Mouse (Mus musculus) adrenal gland, postnatal 25 days (tissue): Measurements from ENCODE around the gene Cd28. TPM values are rescaled to one million over a fixed set of nuclear protein-coding genes. Genes with fewer than 3 reads are reported as not detected.

ENCODE experiments used
- DNase-seq: peaks from one replicate; pipeline ENCODE4 v3.0.0; 2021; ENCODE audit warnings: mixed read lengths
- total RNA-seq: library from RNA; stranded (reverse); gene quantifications from 2 replicates; pipeline ENCODE4 v1.2.3, GENCODE M21; 2021

Gene Cd28
- total RNA-seq, 1 experiment from 2014 or later, result 0.58 TPM

DNA sequence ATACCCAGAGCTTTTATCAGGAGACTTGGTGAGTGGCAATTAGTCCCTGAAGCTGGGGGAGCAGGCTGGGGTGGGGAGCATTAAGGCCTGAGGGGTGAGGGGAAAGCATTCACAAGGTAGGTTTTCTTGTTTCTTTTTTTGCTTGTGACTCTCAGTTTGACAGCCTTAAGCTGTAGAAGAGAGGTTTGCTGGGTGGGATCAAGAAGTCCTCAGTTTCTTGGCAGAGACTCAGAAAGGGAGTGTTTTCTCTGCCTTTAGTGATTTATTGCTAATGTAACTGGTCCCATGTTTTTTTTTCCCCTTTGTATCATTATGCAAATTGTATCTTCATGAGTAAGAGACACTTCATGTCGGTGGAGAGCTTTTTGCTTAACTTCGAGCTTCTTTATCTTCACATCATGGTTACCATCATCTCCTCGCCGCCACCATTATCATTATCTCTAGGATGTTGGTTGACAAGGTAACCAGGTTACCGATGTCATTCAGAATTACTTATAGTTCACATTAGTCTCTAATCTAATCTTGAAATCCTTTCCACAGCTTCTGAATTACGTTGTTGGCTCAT is 33.7 kb downstream of the Cd28 start:
- DNase-seq, result no peak

DNA sequence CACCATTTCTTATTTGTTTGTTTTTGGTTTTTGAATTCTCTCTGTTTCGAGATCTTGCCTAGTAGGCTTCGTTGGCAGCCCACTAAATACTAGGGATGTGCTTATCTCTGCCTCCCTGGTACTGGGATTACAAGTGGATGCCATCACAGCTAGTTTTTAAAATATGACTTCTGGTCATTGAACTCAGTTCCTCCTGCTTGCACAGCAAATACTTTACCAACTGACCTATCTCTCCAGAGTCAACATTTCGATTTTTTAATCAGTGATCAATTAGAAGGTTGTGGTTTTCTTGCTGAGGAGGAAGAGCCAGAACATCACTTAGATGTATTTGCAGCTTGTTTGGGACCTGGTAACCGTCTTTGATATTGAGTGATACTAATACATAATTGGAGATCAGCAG is 34.4 kb downstream of the Cd28 start:
- DNase-seq, result no peak

DNA sequence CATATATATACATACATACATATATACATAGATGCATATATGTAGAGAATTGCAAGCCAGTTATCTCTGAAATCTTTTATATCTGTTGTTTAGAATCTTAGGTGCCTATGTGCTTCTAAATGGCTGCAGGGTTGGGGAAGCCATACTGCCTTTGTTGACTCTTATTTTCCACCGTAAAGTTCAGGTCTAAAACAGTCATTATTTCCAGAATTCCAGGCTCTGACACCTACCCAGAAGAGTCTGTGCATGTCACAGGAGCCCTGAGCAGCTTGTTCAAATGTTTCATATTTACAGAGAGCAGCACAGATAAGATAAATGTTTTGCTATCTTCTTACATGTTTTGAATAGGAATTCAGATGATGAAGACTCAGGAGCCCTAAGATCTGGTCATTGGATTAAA is 36.4 kb downstream of the Cd28 start:
- no peak for DNase-seq

DNA sequence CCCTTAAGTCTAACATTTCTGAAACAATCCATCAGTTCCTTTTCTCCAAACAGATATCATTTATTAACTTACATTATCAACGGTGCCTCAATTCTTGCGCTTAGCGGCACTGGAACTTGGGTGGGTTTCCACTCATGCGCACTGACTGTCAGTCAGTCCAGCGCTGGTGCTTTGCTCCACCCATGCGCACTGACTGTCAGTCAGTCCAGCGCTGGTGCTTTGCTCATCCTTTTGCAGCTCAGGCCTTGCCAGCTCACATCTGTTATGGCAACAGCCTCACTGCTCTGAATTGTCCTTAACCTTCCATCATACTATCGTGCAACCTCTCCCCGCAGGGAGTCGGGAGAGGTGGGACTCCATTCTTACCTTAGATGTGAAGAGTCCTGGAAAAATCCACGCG is 37.4 kb downstream of the Cd28 start:
- DNase-seq, result no peak

DNA sequence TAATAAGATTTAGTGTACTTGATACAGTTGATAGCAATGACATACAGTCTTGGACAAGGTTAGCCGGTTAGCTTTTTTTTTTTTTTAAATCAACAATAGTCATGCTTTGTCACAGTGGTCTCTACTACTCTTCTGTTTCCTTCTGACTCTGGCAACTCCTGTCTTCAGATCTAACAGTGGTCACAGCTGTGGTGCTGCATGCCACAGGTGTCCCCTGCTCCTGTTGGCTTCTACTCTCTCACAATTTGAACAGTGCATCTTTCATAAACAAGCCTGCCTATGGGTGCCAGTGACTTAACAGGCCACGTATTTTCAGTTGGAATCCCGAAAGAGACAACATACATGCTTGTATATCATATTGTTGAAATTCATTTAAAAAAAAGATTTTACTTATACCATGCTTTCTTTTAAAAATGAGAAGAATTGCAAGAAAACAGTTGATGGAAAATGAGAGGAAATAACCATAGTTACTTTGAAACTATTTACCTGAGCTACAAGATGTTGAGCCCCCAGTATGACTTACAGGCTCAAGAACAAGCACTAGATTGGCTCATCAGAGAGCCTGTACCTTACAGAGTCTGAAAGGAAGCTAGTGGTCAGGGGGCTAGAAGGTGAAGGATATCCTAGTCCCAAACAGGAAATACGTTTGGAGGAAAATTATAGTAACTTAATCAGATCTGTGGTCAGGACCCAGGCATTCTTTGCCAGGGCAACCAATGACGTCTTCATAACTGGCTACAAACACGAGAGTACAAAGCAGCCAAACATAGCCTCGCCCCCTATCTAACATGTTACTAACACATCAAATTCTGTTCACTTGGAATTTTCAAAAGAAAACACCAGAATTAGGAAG is 39.0 kb downstream of the Cd28 start:
- DNase-seq, result no peak

DNA sequence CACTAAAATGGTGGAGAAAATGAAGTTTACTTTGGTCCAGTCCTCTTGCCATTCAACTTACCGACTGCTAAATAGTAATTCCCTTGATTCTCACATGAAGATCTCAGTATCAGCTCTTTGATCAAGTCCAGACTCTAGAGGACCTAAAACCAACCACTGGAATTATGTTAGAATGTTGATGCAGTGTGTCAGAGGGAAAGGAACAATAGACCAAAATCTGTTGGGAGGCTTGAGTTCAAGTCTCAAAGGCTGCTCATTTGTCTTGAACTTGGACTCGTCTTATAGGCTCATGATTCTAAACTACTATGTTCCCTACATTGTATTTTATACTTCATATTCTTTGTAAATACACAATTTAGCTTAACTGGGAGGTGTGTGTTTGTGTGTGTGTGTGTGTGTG is 41.0 kb downstream of the Cd28 start:
- no peak for DNase-seq

DNA sequence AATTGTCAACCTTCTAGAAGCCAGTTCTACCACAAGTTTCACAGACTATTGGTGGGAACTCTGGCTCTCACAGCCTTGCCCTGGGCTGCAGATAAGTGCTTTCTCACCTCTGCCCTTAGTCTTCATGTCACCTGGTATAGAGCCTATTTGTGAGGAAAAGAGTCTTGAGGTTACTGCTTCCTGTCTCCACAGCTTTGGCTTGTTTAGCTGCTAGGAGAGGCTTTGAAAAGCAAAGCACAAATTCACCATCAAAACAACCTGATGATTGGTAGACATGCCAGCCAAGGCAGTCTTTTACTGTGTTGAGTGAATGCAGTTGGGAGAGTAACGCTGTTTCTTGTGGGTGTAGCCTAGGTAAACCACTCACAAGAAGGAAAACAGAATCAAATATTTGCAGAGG is 41.6 kb downstream of the Cd28 start:
- DNase-seq, result no peak

DNA sequence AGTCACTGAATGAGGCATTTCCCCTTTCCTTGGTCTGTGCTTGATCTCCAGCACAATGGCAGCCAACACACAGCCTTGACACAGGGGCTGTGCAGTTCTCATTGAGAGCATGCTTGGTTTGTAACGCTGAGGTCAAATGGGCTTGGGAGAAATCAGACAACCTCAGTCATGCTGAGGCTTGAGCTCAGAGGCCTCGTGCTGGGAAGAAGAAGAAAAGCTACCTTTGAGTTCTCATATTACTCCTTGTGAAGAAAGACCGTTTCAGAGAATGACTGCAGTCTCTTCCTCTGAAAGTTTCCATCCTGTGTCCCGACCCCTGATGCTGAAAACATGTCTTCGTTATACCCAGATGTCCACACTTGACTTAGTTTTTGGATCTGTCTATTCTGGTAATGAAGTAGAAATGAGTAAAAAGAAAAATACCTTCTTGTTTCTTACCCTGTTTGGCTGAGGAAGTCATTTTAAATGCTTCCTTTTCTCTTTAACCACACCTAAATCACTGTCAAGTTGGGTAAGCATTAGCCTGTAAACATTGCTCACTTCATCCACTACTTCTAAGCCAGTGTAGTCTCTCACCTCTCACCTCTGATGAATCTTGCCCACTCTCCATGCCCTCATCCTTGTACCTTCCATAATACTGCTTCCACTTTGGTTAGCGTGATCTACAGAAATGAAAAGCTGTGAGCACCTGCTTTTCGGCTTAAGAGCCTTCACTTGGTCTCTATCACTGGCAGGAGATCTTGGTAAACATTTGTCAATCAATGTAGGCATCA is 43.1 kb downstream of the Cd28 start:
- no peak for DNase-seq

DNA sequence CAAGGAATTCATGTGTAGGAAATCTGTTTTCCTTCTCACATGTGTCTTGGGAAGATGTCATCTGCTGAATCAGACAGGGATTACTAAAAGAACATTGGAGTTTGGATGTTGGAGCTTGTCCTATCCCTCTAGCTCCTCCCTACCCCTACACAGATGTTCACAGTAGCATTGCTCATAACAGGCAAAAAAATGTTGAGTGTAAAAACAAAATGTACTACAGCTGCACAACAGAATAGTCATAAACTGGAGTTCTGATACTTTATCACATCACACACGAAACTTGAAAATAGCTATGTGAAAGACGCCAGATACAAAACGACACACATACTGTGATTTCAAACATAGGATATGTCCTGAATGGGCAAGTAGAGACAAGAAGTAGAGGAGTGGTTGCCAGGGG is 43.9 kb downstream of the Cd28 start:
- no peak for DNase-seq

DNA sequence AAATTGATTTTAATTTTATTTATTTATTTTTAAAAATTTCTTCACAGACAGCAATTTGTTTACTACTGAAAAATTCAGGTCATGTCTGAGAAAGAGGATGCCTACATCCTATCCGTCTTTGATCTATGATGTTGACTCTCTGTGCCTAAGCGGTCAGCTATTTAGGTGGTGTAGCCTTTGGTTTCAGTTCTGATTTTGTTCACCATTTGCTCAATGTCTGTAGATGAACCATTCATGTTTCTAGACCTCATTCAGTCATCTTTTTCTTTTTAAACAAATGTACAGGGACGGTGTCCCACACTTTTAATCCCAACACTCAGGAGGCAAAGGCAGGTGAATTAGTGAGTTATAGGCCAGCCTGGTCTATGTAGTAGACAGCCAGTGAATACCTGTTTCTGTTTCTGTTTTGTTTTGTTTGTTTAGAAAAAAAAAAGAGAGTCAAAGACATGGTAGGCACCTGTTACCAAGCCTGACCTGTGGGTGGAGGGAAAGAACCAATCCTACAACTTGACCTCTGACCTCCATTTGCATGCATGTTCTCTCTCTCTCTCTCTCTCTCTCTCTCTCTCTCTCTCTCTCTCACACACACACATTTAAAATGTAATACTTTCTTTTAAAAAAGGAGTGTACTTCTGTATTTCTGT is 45.0 kb downstream of the Cd28 start:
- DNase-seq, result no peak

DNA sequence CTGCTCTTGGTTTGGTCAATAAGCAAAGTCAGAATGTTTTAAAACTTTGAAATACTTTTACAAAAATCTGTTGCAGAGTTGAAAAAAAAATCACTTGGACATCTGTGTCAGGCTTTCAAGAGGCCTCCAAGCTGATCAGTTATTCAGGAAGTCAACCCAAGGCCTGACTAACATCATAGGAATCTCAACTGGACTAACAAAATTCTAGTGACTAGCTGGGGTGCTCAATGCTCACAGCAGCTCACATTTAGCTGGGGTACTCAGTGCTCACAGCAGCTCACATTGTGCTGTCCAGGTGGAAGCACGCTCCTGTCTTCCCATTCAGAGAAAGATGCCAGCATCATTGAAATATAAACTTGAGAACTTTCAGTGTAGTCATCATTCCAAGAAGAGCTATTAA is 45.9 kb downstream of the Cd28 start:
- DNase-seq, result no peak

DNA sequence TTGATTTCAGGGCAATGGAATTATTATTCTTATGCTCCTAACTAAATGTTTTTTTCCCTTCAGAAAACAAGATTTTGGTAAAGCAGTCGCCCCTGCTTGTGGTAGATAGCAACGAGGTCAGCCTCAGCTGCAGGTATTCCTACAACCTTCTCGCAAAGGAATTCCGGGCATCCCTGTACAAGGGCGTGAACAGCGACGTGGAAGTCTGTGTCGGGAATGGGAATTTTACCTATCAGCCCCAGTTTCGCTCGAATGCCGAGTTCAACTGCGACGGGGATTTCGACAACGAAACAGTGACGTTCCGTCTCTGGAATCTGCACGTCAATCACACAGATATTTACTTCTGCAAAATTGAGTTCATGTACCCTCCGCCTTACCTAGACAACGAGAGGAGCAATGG is 46.3 kb downstream of the Cd28 start:
- no peak for DNase-seq

DNA sequence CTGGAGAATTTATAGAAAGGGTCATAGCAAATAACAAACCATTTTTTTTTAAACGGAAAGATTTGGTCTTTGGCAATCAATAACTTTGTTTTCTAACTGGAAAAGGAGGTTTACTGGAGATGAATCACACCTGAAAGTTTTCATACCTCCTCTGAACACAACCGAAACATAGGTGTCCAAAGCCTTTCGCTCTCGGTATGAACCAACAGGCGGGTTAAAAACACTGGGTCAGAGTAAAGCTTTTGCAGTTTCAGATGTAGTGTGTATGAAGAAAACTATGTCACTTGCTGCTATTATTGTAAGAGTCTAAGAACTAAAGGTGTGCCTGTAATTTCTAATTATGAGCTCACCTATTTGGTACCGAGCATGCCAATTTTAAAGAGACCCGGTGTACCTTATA is 55.2 kb downstream of the Cd28 start:
- no peak for DNase-seq

DNA sequence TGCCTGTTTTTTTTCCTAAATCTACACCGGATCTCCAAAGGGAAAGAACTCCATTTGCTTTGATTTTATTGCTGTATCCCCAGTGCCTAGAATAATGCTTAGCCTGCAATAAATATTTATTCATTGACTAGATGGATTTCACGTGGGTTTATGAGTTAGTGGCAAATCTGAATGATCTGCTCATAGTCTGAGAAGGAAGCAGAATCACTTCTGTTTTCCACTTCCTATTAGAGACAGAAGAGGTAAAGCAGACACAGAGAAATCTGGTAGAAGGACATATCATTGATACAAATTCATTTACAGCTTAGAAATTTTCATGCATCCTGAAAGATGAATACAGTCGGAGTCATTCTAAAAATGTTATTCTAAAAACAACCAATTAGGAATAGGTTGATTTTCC is 56.6 kb downstream of the Cd28 start:
- no peak for DNase-seq

DNA sequence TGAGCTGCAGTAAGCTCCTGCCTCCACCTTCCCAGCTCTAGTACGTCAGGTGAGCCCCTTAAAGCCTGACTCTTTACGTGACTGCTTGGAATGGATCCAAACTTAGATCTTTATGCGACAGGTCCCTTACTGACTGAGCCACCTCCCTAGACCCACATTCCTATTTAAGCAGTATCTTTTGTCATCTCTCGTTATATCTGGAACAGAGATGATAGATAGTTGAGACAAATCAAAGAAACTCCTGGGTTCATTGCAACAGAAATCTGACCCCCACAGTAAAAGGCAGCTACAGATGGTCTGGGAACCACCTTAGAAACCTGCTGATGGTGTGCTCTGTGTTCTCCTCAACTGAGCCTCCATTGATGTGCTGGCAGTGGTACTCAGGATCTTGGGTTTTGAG is 59.6 kb downstream of the Cd28 start:
- no peak for DNase-seq

DNA sequence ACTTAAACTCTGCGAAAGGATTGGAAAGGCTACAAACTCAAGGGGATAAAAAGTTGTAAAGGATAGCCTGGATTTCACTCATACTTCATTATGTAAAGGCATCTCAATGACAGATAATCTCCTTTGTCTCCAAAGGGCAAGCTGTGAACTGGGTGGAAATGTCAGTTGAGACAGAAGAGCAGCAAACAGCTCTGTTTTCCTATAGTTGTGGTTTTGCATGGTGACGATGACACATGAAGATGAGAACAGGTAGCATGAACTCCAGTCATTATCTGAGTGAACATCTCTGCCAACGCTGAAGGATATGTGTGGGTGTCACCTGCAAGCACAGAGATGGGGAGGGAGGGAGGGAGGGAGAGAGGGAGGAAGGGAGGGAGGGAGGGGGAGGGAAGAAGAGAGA is 60.3 kb downstream of the Cd28 start:
- DNase-seq, result no peak

DNA sequence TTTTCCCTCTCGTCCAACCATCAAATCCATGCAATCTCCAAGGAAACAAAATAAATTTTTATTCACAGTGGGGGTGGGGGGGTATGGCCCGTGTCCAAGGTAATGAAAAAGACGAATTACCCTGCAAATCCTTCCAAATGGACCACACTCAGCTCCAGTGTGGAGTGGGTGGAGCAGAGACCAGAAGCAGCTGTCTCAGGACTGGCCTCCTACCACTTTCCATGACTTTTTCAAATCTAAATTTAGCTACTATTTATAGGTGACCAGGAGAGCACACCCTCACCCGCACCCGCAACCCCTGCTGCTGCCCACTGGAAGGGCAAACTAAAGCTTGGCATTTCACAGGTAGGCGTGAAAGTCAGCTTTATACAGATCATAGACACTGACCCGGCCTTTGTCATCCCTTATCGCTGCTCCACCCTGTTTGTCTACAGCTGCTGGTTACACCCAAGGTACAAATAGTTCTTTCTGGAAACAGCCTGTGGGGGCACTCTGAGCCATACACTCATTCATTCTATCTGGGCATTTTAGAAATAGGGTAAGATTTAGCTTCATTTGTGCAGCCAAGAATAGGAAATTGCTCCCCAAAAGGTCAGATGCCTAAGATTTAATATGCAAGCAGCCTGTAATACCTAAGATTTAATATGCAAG is 62.0 kb downstream of the Cd28 start:
- DNase-seq, result no peak

DNA sequence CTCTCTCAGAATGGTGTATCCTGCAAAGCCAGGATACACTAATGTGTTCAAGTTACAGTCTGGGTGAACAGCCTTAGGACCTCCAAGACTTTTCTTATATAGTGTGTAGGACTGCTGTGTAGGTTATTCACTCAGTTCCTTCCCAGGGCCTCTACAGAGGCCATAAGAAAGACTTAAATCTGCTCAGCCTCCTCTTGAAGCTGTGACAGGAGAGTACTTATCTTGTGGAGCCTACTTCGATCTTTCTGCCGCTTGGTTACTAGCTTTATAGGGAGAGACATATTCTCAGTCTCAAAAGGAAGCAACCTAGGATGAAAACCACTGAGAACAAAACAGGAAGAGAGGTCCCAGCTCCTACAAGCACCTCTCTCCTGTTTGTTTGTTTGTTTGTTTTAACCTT is 62.6 kb downstream of the Cd28 start:
- no peak for DNase-seq

DNA sequence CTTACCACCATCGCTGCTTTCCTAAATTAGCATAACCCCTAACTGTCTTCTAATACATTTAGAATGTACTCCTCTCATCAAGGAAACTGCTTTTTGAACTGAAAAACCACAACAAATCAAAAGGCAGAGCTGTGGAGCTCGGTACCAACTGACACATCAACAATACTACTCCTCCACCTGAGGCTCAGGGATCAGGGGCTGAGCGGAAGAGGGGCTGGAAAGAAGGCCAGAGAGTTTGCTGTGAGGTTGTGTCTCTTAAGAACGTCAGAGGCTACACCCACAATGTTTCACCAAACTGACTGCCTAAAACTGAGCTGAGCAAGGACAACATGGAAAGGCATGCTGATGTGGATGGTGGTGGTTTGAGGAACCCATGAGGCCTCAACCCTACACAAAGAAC is 65.1 kb downstream of the Cd28 start:
- DNase-seq, result no peak

DNA sequence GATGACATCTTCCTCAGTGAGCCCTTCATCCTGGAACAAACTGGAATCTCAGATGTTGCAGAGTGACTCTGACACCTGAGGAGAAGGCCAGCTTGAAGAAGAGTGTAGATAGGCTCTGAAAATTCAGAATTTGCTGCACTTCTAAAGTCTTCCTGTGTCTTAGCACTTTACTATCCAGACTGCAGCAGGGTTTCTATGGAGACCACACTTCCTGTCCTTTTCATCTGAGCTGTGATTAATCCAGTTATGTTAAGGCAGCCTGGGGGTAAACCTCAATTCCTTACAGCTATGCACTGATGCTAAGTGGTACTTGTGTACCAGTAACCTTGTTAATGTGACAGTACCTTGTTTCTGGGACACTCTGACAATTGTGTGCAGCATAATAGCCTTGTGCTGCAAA is 77.1 kb downstream of the Cd28 start:
- DNase-seq, result no peak

DNA sequence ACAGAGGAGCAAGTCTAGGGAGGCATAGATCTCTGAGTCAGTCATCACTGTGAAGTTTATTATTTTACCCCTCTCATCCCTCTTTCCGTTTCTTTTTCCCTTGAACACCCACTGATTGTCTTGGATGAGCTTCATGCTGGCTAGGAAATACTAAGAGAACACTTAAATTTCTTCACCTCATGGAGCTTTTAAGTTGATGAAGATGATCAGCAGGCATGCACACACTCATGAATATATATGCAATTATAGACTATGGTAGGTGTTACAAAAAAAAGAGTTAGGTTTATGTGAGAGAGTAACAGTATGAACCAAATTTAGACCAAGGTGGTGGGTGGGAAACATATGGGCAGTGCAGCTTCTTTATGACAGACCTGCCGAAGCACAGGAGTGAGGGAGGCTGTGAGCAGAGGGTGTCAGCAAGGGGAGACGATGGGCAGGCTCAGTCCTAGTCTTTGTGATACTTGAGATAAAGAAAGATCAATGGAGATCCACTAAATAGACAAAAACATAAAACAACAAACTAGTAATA is 79.1 kb downstream of the Cd28 start:
- DNase-seq, result no peak

DNA sequence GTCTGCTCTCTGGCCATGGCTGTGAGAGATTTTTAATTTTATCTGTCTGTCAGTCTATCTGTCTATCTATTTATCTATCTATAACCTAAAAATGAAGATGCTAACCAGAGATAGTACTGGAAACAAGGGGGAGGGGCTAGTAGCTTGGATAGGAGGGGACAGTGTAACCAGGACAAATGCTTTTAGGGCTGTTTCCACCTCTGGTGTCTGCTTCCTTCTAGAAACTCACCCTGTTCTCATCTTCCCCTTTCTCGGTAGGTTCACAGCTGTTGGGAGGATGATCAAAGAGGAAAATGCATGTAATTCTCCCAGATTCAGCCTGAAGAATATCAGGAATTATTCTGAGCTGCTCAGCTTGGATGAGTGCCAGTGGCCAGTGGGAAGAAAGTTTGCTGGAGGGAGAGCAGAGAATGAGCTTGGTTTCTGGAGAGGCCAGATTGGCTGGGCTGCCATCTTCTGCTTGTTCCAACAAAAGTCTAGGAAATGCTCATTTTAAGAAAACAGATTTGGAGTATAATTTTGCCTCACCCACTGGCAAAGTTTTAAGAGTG is 83.3 kb downstream of the Cd28 start:
- no peak for DNase-seq
